Mouse (Mus musculus): ENCODE results near the gene Cdkn1b. TPM values are rescaled to one million over a fixed set of nuclear protein-coding genes. Genes with fewer than 3 reads are reported as not detected.

Cdkn1b gene
- polyA plus RNA-seq, 1 experiment from 2014 or later: 20.4 TPM

- no peaks in the 10 kb centered on the region for H3K4me1 ChIP-seq
- no peak overlapping the region for H3K4me3 ChIP-seq
- peaks cover 7% of the 10 kb centered on the region; the same call in 1 of the 2 replicates for H3K9me3 ChIP-seq
- H3K27me3 ChIP-seq: no peaks in the 10 kb centered on the region
- no peak overlapping the region for H3K27ac ChIP-seq
- ATAC-seq (ENCODE audit: low FRiP score, low read depth): no peak
- no peak overlapping the region for H3K9ac ChIP-seq
- H3K4me2 ChIP-seq (replicated peaks): no peak overlapping the region
- 44% methylated on average over 9 of the region's 9 CpGs for WGBS
- H3K36me3 ChIP-seq: no peaks in the 10 kb centered on the region
Observed at GRCm38 (mm10) chr6:134961858-134962517, 41.8 kb downstream of the Cdkn1b start.

DNA sequence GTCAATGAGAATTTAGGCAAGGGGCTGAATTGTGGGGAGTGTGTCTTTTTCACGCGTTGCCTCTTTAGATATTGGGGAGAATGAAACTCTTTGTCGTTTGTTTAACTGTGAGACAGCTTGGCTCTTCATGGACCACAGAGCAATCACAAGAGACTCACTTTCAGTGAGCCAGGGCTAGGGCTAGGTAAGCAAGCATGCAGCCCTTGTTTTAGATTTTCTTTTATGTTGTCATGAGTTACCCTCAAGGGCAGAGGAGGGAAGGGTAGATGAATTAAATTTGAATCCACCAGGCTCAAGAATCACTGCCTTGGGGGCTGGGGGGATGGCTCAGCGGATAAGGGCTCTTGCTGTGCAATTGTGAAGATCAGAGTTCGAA is 42.3 kb downstream of the Cdkn1b start:
- Histone ChIP-seq H3K4me3 (no peak overlapping the region), H3K4me2 (replicated peaks) (no peak overlapping the region), H3K36me3 (no peaks in the 10 kb centered on the region), H3K27me3 (no peaks in the 10 kb centered on the region), H3K4me1 (no peaks in the 10 kb centered on the region), H3K9me3 (peaks cover 7% of the 10 kb centered on the region; the same call in 1 of the 2 replicates), H3K9ac (no peak overlapping the region), H3K27ac (no peak overlapping the region)
- ATAC-seq (ENCODE audit: low FRiP score, low read depth): no peak
- 80% methylated on average over 5 of the region's 5 CpGs for WGBS

- WGBS: 60% methylated on average over 2 of the region's 2 CpGs
Observed at GRCm38 (mm10) chr6:134963910-134964309, 43.7 kb downstream of the Cdkn1b start.

DNA sequence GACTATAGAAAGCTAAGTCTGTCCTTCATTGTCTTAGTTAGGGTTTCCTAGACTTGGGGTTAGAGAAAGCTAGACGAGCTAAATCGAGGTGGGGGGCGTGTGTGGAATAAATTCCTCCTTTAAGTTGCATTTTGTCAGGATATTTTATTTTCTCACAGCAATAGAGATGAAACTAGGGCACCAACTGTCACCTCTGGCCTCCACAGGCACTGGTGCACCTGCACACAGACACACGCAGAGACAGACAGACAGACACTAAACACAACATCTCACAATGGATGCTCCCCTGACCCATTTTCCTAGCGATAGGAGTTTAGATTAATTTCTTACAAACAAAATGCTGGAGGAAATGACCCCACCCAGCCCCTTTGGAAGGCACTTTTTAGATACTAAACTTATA is 46.5 kb downstream of the Cdkn1b start:
- Histone ChIP-seq H3K36me3 (no peaks in the 10 kb centered on the region), H3K9ac (no peak overlapping the region), H3K4me1 (no peaks in the 10 kb centered on the region), H3K4me3 (no peak overlapping the region), H3K9me3 (peaks cover 7% of the 10 kb centered on the region; the same call in 1 of the 2 replicates), H3K27me3 (no peaks in the 10 kb centered on the region), H3K27ac (no peak overlapping the region), H3K4me2 (replicated peaks) (no peak overlapping the region)
- no peak for ATAC-seq (ENCODE audit: low FRiP score, low read depth)
- 88% methylated on average over 5 of the region's 5 CpGs for WGBS

More at GRCm38 (mm10) chr6:134963910-134964309, 43.7 kb downstream of the Cdkn1b start:
- Histone ChIP-seq H3K4me3 (no peak overlapping the region), H3K4me2 (replicated peaks) (no peak overlapping the region), H3K9ac (no peak overlapping the region), H3K27ac (no peak overlapping the region), H3K9me3 (peaks cover 7% of the 10 kb centered on the region; the same call in 1 of the 2 replicates), H3K36me3 (no peaks in the 10 kb centered on the region), H3K4me1 (no peaks in the 10 kb centered on the region), H3K27me3 (no peaks in the 10 kb centered on the region)
- no peak for ATAC-seq (ENCODE audit: low FRiP score, low read depth)

DNA sequence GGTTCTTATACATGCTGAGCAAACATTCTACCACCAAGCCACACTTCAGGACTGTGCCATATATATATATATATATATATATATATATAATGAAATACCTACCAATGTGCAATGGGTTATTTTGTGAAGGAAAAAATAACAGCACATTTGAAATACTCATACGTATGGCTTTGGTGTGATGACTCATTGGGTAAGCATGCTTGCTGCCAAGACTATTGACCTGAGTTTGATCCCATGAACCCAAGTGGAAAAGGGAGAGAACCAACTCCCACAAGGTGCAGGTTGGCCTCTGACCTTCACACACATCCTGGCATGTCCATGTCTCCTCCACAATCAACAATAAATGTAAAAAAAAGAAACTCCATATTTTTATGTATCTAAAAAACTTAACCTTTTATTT is 48.1 kb downstream of the Cdkn1b start:
- H3K9ac ChIP-seq: no peak overlapping the region
- ATAC-seq (ENCODE audit: low FRiP score, low read depth): no peak
- no peak overlapping the region for H3K4me2 ChIP-seq (replicated peaks)
- no peaks in the 10 kb centered on the region for H3K27me3 ChIP-seq
- 72% methylated on average over 1 of the region's 1 CpGs for WGBS
- no peaks in the 10 kb centered on the region for H3K36me3 ChIP-seq
- H3K4me1 ChIP-seq: no peaks in the 10 kb centered on the region
- H3K27ac ChIP-seq: no peak overlapping the region
- H3K9me3 ChIP-seq: peaks cover 7% of the 10 kb centered on the region; the same call in 1 of the 2 replicates
- H3K4me3 ChIP-seq: no peak overlapping the region

DNA sequence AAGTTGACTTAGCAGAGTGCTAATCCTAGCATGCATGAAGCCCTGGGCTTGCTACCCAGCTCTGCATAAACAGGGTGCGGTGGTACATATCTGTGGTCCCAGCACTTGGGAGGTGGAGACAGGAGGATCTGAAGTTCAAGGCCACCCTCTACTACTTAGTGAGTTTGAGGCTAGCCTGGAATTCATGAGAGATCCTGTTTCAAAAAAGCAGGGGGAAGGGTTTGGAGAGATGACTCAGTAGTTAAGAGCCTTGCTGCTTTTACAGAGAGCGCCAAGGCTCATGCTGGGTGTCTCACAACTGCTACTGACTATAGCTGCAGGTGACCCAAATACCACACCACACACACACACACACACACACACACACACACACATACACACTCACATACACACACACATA is 49.3 kb downstream of the Cdkn1b start:
- H3K4me3 ChIP-seq: no peak overlapping the region
- H3K9me3 ChIP-seq: peaks cover 7% of the 10 kb centered on the region; the same call in 1 of the 2 replicates
- no peak for ATAC-seq (ENCODE audit: low FRiP score, low read depth)
- no peaks in the 10 kb centered on the region for H3K27me3 ChIP-seq
- H3K9ac ChIP-seq: no peak overlapping the region
- no peaks in the 10 kb centered on the region for H3K4me1 ChIP-seq
- H3K27ac ChIP-seq: no peak overlapping the region
- 96% methylated on average over 2 of the region's 2 CpGs for WGBS
- H3K36me3 ChIP-seq: no peaks in the 10 kb centered on the region
- H3K4me2 ChIP-seq (replicated peaks): no peak overlapping the region

GRCm38 (mm10) chr6:134972096-134972495 is 51.9 kb downstream of the Cdkn1b start:
- ATAC-seq (ENCODE audit: low FRiP score, low read depth): no peak
- Histone ChIP-seq H3K9me3 (no peaks in the 10 kb centered on the region), H3K4me3 (no peak overlapping the region), H3K27me3 (no peaks in the 10 kb centered on the region), H3K4me1 (no peaks in the 10 kb centered on the region), H3K27ac (no peak overlapping the region), H3K36me3 (no peaks in the 10 kb centered on the region), H3K4me2 (replicated peaks) (no peak overlapping the region), H3K9ac (no peak overlapping the region)
- WGBS: 45% methylated on average over 4 of the region's 4 CpGs

Other genes with a start within 250 kb of the Cdkn1b start
- 16.8 and 17.1 TPM in 2 replicates for gene Dusp16, start 127.8 kb upstream of the Cdkn1b start, polyA plus RNA-seq (2015; fragmentation: Nextera tagmentation; extraction: Ambion mirVana)
- 2.6 and 3.0 TPM in 2 replicates for gene Crebl2, start 90.2 kb upstream of the Cdkn1b start, polyA plus RNA-seq (2015; fragmentation: Nextera tagmentation; extraction: Ambion mirVana)
- gene Gpr19, start 21.8 kb upstream of the Cdkn1b start, polyA plus RNA-seq (2015; fragmentation: Nextera tagmentation; extraction: Ambion mirVana): 7.3 and 8.2 TPM in 2 replicates
- gene Apold1, start 61.3 kb downstream of the Cdkn1b start, polyA plus RNA-seq (2015; fragmentation: Nextera tagmentation; extraction: Ambion mirVana): 4.4 and 5.0 TPM in 2 replicates
- gene Ddx47, start 91.2 kb downstream of the Cdkn1b start, polyA plus RNA-seq (2015; fragmentation: Nextera tagmentation; extraction: Ambion mirVana): 120 and 123 TPM in 2 replicates
- 2.1 and 2.5 TPM in 2 replicates for gene Gprc5a, start 145.2 kb downstream of the Cdkn1b start, polyA plus RNA-seq (2015; fragmentation: Nextera tagmentation; extraction: Ambion mirVana)
- not detected in 2 replicates for gene Gprc5d, start 197.9 kb downstream of the Cdkn1b start, polyA plus RNA-seq (2015; fragmentation: Nextera tagmentation; extraction: Ambion mirVana)